Mouse (Mus musculus) olfactory bulb, adult 2 months (tissue): ENCODE data around the gene Immp2l.

Source experiments
- CTCF ChIP-seq: fragments of 200-500 bp; IDR thresholded peaks from 2 replicates; pipeline ENCODE4 v1.5.1; 2012; ENCODE audit warnings: low read depth, mild to moderate bottlenecking, low read length, moderate library complexity; ENCODE audit not compliant: insufficient read depth
- POLR2A ChIP-seq: fragments of 200-500 bp; IDR thresholded peaks from 2 replicates; pipeline ENCODE4 v1.6.1; 2012; ENCODE audit warnings: mild to moderate bottlenecking, low read depth, low read length, moderate library complexity; ENCODE audit not compliant: insufficient read depth

- TF ChIP-seq CTCF (no peak), POLR2A (no peak)
These were observed 470.7 kb downstream of the Immp2l start for GRCm38 (mm10) chr12:41494620-41495019.
